Comparison of ENCODE assay signal across 8 mouse cellular contexts in genomic region chr9:59656635-59657617, GRCm38 (mm10). TPM values are rescaled to one million over a fixed set of nuclear protein-coding genes. Genes with fewer than 3 reads are reported as not detected.
DNase-seq lines count a peak whose midpoint lies in the region; ATAC-seq and TF ChIP-seq lines count a peak whose summit lies in the region.

No protein-coding gene starts in this region.

- TF ChIP-seq CTCF in ES-Bruce4 (IDR thresholded peaks at IDR 0.05; ENCODE audit: low read depth, low read length) = peak; percentile 33
- peak; percentile 71 for TF ChIP-seq CTCF in lung, embryonic 14.5 days (IDR thresholded peaks at IDR 0.05; ENCODE audit: low read depth)

- peak overlapping the region; percentile 93 for H3K4me3 ChIP-seq in ES-Bruce4 (ENCODE audit: low read depth, low read length)
- H3K4me3 ChIP-seq in forebrain, embryonic 15.5 days = peak overlapping the region; percentile 93
- peak overlapping the region; percentile 87 for H3K4me3 ChIP-seq in lung, embryonic 14.5 days (ENCODE audit: low read depth, low read length)
- peak overlapping the region; percentile 93 for H3K4me3 ChIP-seq in neural tube, embryonic 15.5 days (replicated peaks)

- H3K4me1 ChIP-seq in ES-Bruce4 (ENCODE audit: control insufficient read depth, insufficient read depth, low read length) = no peaks in the 10 kb centered on the region
- peaks cover 44% of the 10 kb centered on the region for H3K4me1 ChIP-seq in forebrain, embryonic 15.5 days
- peaks cover 13% of the 10 kb centered on the region; the same call in 1 of the 2 replicates for H3K4me1 ChIP-seq in lung, embryonic 14.5 days (ENCODE audit: insufficient read depth)
- H3K4me1 ChIP-seq in neural tube, embryonic 15.5 days = peaks cover 48% of the 10 kb centered on the region

- peak overlapping the region; percentile 82 for H3K27ac ChIP-seq in ES-Bruce4 (ENCODE audit: insufficient read depth, low read length)
- peak overlapping the region; percentile 98 for H3K27ac ChIP-seq in forebrain, embryonic 15.5 days (replicated peaks)
- peak overlapping the region; percentile 98 for H3K27ac ChIP-seq in lung, embryonic 14.5 days (ENCODE audit: low read depth)
- H3K27ac ChIP-seq in neural tube, embryonic 15.5 days (replicated peaks) = peak overlapping the region; percentile 99

- no peaks in the 10 kb centered on the region for H3K27me3 ChIP-seq in ES-Bruce4 (ENCODE audit: control insufficient read depth, insufficient read depth, low read length, poor library complexity, severe bottlenecking)
- H3K27me3 ChIP-seq in forebrain, embryonic 15.5 days = no peaks in the 10 kb centered on the region
- no peaks in the 10 kb centered on the region for H3K27me3 ChIP-seq in lung, embryonic 14.5 days (ENCODE audit: insufficient read depth, low read length)
- H3K27me3 ChIP-seq in neural tube, embryonic 15.5 days (replicated peaks) = no peaks in the 10 kb centered on the region

- DNase-seq in brain, embryonic 18.5 days (ENCODE audit: low read depth, low spot score) = peak; percentile 79
- peak; percentile 42 for DNase-seq in heart, postnatal 25 days (ENCODE audit: low spot score)
- DNase-seq in layer of hippocampus, adult 18-20 months (ENCODE audit: low spot score in 2 of 2) = peak; percentile 86 to 89
- peak; percentile 90 for DNase-seq in lung, embryonic 14.5 days
- peak; percentile 57 to 73 for DNase-seq in thymus, adult 18-20 months

- under 1% methylated on average over 65 of the region's 65 CpGs for WGBS in forebrain, embryonic 15.5 days
- under 1% methylated on average over 65 of the region's 65 CpGs for WGBS in lung, embryonic 14.5 days
- WGBS in neural tube, embryonic 15.5 days = under 1% methylated on average over 65 of the region's 65 CpGs

- H3K36me3 ChIP-seq in ES-Bruce4 (ENCODE audit: control insufficient read depth, insufficient read depth, low read length, poor library complexity, severe bottlenecking) = peaks cover 24% of the 10 kb centered on the region
- peaks cover 5% of the 10 kb centered on the region for H3K36me3 ChIP-seq in forebrain, embryonic 15.5 days
- peaks cover 23% of the 10 kb centered on the region for H3K36me3 ChIP-seq in lung, embryonic 14.5 days (ENCODE audit: insufficient read depth)
- no peaks in the 10 kb centered on the region; the same call in 1 of the 2 replicates for H3K36me3 ChIP-seq in neural tube, embryonic 15.5 days

- intact Hi-C loops in heart, postnatal 25 days (cut with DNase I) = loop anchor here (2.0 to 5.0 kb wide), 4 partner anchors 14 to 95 kb away; partner anchors contain the start of genes Myo9a, Parp6 and Senp8

- peak; percentile 72 for ATAC-seq in forebrain, embryonic 15.5 days (replicated peaks)
- peak; percentile 16 for ATAC-seq in lung, embryonic 14.5 days (ENCODE audit: insufficient read depth)
- peak; percentile 71 for ATAC-seq in neural tube, embryonic 15.5 days (ENCODE audit: low FRiP score)

- H3K9ac ChIP-seq in ES-Bruce4 (ENCODE audit: low read depth, poor library complexity, severe bottlenecking) = peak overlapping the region; percentile 89
- peak overlapping the region; percentile 90 for H3K9ac ChIP-seq in forebrain, embryonic 15.5 days (replicated peaks)
- peak overlapping the region; percentile 90 for H3K9ac ChIP-seq in lung, embryonic 14.5 days
- peak overlapping the region; percentile 95 for H3K9ac ChIP-seq in neural tube, embryonic 15.5 days (replicated peaks)

- peak; percentile 84 for TF ChIP-seq EP300 in ES-Bruce4 (IDR thresholded peaks at IDR 0.05; ENCODE audit: insufficient read depth, low read depth, low read length)

- TF ChIP-seq POLR2A in ES-Bruce4 (IDR thresholded peaks at IDR 0.05; ENCODE audit: insufficient read depth, low read length) = peak; percentile 14

- H3K4me2 ChIP-seq in forebrain, embryonic 15.5 days (replicated peaks) = peak overlapping the region; percentile 77
- peak overlapping the region; percentile 63 for H3K4me2 ChIP-seq in lung, embryonic 14.5 days
- peak overlapping the region; percentile 71 for H3K4me2 ChIP-seq in neural tube, embryonic 15.5 days

- no peaks in the 10 kb centered on the region for H3K9me3 ChIP-seq in ES-Bruce4 (replicated peaks; ENCODE audit: control insufficient read depth, insufficient read depth, low read length, poor library complexity, severe bottlenecking)
- no peaks in the 10 kb centered on the region for H3K9me3 ChIP-seq in forebrain, embryonic 15.5 days
- no peaks in the 10 kb centered on the region for H3K9me3 ChIP-seq in lung, embryonic 14.5 days (ENCODE audit: low read depth, low read length)
- H3K9me3 ChIP-seq in neural tube, embryonic 15.5 days (replicated peaks) = no peaks in the 10 kb centered on the region

RNA-seq across cellular contexts. Expression of gene Pkm, which starts 0.8 kb away (rescaled TPM):
- 2,048 and 2,433 TPM in 2 replicates for polyA plus RNA-seq in ES-Bruce4 (2011; ENCODE audit: insufficient read depth, insufficient read length, low read depth, missing spikeins)
- polyA plus RNA-seq in forebrain, embryonic 15.5 days (2015; fragmentation: Nextera tagmentation; extraction: Ambion mirVana) = 1,184 and 1,237 TPM in 2 replicates
- total RNA-seq in heart, postnatal 25 days (2021) = 1,000 to 10,000 TPM; 1,181 to 1,232 TPM
- 1,000 to 10,000 TPM; 1,476 to 1,478 TPM for total RNA-seq in layer of hippocampus, adult 18-20 months (2021)
- 1,391 and 1,486 TPM in 2 replicates for polyA plus RNA-seq in lung, embryonic 14.5 days (2014; fragmentation: Nextera tagmentation; extraction: Ambion mirVana)
- polyA plus RNA-seq in neural tube, embryonic 15.5 days (2015; fragmentation: Nextera tagmentation; extraction: Ambion mirVana) = 997 and 1,089 TPM in 2 replicates

RNA-seq across cellular contexts. Expression of gene Gramd2, which starts 23.0 kb away (rescaled TPM):
- polyA plus RNA-seq in ES-Bruce4 (2011; ENCODE audit: insufficient read depth, insufficient read length, low read depth, missing spikeins) = 4.5 and 5.2 TPM in 2 replicates
- 3.4 and 4.0 TPM in 2 replicates for polyA plus RNA-seq in forebrain, embryonic 15.5 days (2015; fragmentation: Nextera tagmentation; extraction: Ambion mirVana)
- total RNA-seq in heart, postnatal 25 days (2021) = not detected
- 1 to 10 TPM; 5.3 to 5.8 TPM for total RNA-seq in layer of hippocampus, adult 18-20 months (2021)
- 3.1 and 4.6 TPM in 2 replicates for polyA plus RNA-seq in lung, embryonic 14.5 days (2014; fragmentation: Nextera tagmentation; extraction: Ambion mirVana)
- 3.8 and 4.2 TPM in 2 replicates for polyA plus RNA-seq in neural tube, embryonic 15.5 days (2015; fragmentation: Nextera tagmentation; extraction: Ambion mirVana)

RNA-seq across cellular contexts. Expression of gene Parp6, which starts 39.8 kb away (rescaled TPM):
- polyA plus RNA-seq in ES-Bruce4 (2011; ENCODE audit: insufficient read depth, insufficient read length, low read depth, missing spikeins) = 28.3 and 30.9 TPM in 2 replicates
- polyA plus RNA-seq in forebrain, embryonic 15.5 days (2015; fragmentation: Nextera tagmentation; extraction: Ambion mirVana) = 188 and 191 TPM in 2 replicates
- 10 to 100 TPM; 17.9 to 20.2 TPM for total RNA-seq in heart, postnatal 25 days (2021)
- 100 to 1,000 TPM; 115 to 120 TPM for total RNA-seq in layer of hippocampus, adult 18-20 months (2021)
- polyA plus RNA-seq in lung, embryonic 14.5 days (2014; fragmentation: Nextera tagmentation; extraction: Ambion mirVana) = 20.7 and 22.0 TPM in 2 replicates
- polyA plus RNA-seq in neural tube, embryonic 15.5 days (2015; fragmentation: Nextera tagmentation; extraction: Ambion mirVana) = 180 and 208 TPM in 2 replicates

Comparison
In these comparisons a context has a peak if more than half of its experiments do, and no peak if none do; other contexts are left out.
1. Peak in every context shown above with its lines: DNase-seq, ATAC-seq, H3K4me3 ChIP-seq and H3K27ac ChIP-seq.
2. ATAC-seq: peak in every context shown above with its lines; median percentile 72 in forebrain, embryonic 15.5 days; 71 in neural tube, embryonic 15.5 days; 16 in lung, embryonic 14.5 days.